Mouse (Mus musculus) myocyte (in vitro differentiated cells): ENCODE measurements around the gene I0C0044D17Rik.

ENCODE experiments used
- MAX ChIP-seq: IDR thresholded peaks from one replicate; pipeline ENCODE4 v1.6.1; 2011; ENCODE audit warnings: low read depth, mild to moderate bottlenecking, control low read depth
- MYOD1 ChIP-seq, 3 experiments: IDR thresholded peaks; one replicate each; pipeline ENCODE4 v1.6.1; 2011; ENCODE audit warnings: control low read depth in 2 of 3, low read depth in 2 of 3, mild to moderate bottlenecking in 2 of 3, moderate library complexity in 1 of 3; ENCODE audit not compliant: insufficient read length in 2 of 3, control insufficient read depth in 1 of 3
- POLR2A ChIP-seq: IDR thresholded peaks from one replicate; pipeline ENCODE4 v1.6.1; 2011; ENCODE audit warnings: low read depth, mild to moderate bottlenecking, control low read depth, moderate library complexity; ENCODE audit not compliant: insufficient read length
- POLR2AphosphoS2 ChIP-seq: IDR thresholded peaks from one replicate; pipeline ENCODE4 v1.6.1; 2011; ENCODE audit warnings: low read depth, control low read depth; ENCODE audit not compliant: insufficient read length
- TCF12 ChIP-seq: IDR thresholded peaks from one replicate; pipeline ENCODE4 v1.6.1; 2011; ENCODE audit warnings: mild to moderate bottlenecking, control low read depth; ENCODE audit not compliant: poor library complexity, insufficient read depth, severe bottlenecking
- TCF3 ChIP-seq: IDR thresholded peaks from one replicate; pipeline ENCODE4 v1.6.1; 2011; ENCODE audit warnings: low read depth, control low read depth; ENCODE audit not compliant: insufficient read length
- USF1 ChIP-seq: IDR thresholded peaks from one replicate; pipeline ENCODE4 v1.6.1; 2011; ENCODE audit warnings: low read depth, mild to moderate bottlenecking, control low read depth, moderate library complexity

- TF ChIP-seq MAX (no peak), USF1 (no peak), POLR2AphosphoS2 (no peak), POLR2A (no peak), MYOD1 (IDR thresholded peaks at IDR 0.05; ENCODE audit: control insufficient read depth in 1 of 3, insufficient read length in 2 of 3, low read depth in 2 of 3) (no peak), TCF12 (no peak), TCF3 (no peak)
These were observed 16.9 kb upstream of the I0C0044D17Rik start for GRCm38 (mm10) chr4:98840526-98840925.
